Mouse (Mus musculus) limb, embryonic 12.5 days (tissue): Measurements from ENCODE around the gene Rnf34. TPM values are rescaled to one million over a fixed set of nuclear protein-coding genes. Genes with fewer than 3 reads are reported as not detected.

Experiments
- ATAC-seq: fragments of 200-750 bp; cut with Nextera tagmentation; 2 replicates; pipeline ENCODE4 v1.8.0; 2017; ENCODE audit warnings: low read depth, moderate TSS enrichment; ENCODE audit not compliant: insufficient number of reproducible peaks, insufficient read depth, low FRiP score, low TSS enrichment
- H3K27ac ChIP-seq: fragments of 300-500 bp; sonication (generic); 2 replicates; pipeline ENCODE4 v1.5.1; 2016; ENCODE audit warnings: mild to moderate bottlenecking, moderate library complexity
- H3K27me3 ChIP-seq: fragments of 300-500 bp; sonication (generic); 2 replicates; pipeline ENCODE4 v1.6.1; 2016; ENCODE audit warnings: mild to moderate bottlenecking, moderate library complexity
- H3K36me3 ChIP-seq: fragments of 300-500 bp; sonication (generic); 2 replicates; pipeline ENCODE4 v1.6.1; 2016; ENCODE audit warnings: mild to moderate bottlenecking, moderate library complexity
- H3K4me1 ChIP-seq: fragments of 300-500 bp; sonication (generic); replicated peaks from 2 replicates; pipeline ENCODE4 v1.6.1; 2016
- H3K4me2 ChIP-seq: fragments of 300-500 bp; sonication (generic); 2 replicates; pipeline ENCODE4 v1.6.1; 2016; ENCODE audit warnings: mild to moderate bottlenecking, moderate library complexity
- H3K4me3 ChIP-seq: fragments of 300-500 bp; sonication (generic); replicated peaks from 2 replicates; pipeline ENCODE4 v1.5.1; 2016; ENCODE audit warnings: mild to moderate bottlenecking
- H3K9ac ChIP-seq: fragments of 300-500 bp; sonication (generic); replicated peaks from 2 replicates; pipeline ENCODE4 v1.6.1; 2016; ENCODE audit warnings: mild to moderate bottlenecking, moderate library complexity
- H3K9me3 ChIP-seq: fragments of 300-500 bp; sonication (generic); 2 replicates; pipeline ENCODE4 v1.6.1; 2016; ENCODE audit warnings: mild to moderate bottlenecking, moderate library complexity
- WGBS: fragments of 180-500 bp; shearing (Covaris S2); methylation state at CpG from one replicate; pipeline ENCODE4 v1.1.7; 2016; 5-methylcytosine and 5-hydroxymethylcytosine counted together
- polyA plus RNA-seq: library from polyadenylated mRNA; unstranded; fragments of >200 nt; fragmentation: Nextera tagmentation; extraction: Ambion mirVana; gene quantifications from 2 replicates; pipeline ENCODE4 v1.2.1, GENCODE M21; 2016

Rnf34 gene
- polyA plus RNA-seq: 44.7 and 45.1 TPM in 2 replicates

- Histone ChIP-seq H3K9ac (peak within 1 kb of the TSS; percentile 98), H3K4me2 (peak within 1 kb of the TSS; percentile 93), H3K9me3 (no peaks in the 10 kb centered on the region), H3K4me1 (peaks cover 16% of the 10 kb centered on the region), H3K27me3 (no peaks in the 10 kb centered on the region), H3K4me3 (peak within 1 kb of the TSS; percentile 95), H3K36me3 (peaks cover 4% of the 10 kb centered on the region; the same call in 1 of the 2 replicates), H3K27ac (peak within 1 kb of the TSS; percentile 94)
- ATAC-seq: peak; percentile 99
- WGBS: 2% methylated on average over 58 of the region's 61 CpGs
Observed at GRCm38 (mm10) chr5:122849521-122850318, at the start of gene Rnf34. TSS of gene Rnf34 (plus strand) at chr5:122850048.

- Histone ChIP-seq H3K9ac (no peak overlapping the region), H3K4me1 (no peaks in the 10 kb centered on the region), H3K4me2 (no peak overlapping the region), H3K27ac (no peak overlapping the region), H3K27me3 (no peaks in the 10 kb centered on the region), H3K36me3 (peaks cover 97% of the 10 kb centered on the region), H3K9me3 (no peaks in the 10 kb centered on the region), H3K4me3 (no peak overlapping the region)
- ATAC-seq: no peak
- WGBS: 78% methylated on average over 13 of the region's 13 CpGs
Observed at GRCm38 (mm10) chr5:122800345-122801010, 49.4 kb upstream of the Rnf34 start.

GRCm38 (mm10) chr5:122801684-122802083, 48.2 kb upstream of the Rnf34 start:
- H3K4me1 ChIP-seq: no peaks in the 10 kb centered on the region
- H3K9me3 ChIP-seq: no peaks in the 10 kb centered on the region
- no peak overlapping the region for H3K9ac ChIP-seq
- ATAC-seq: no peak
- H3K27ac ChIP-seq: no peak overlapping the region
- no peaks in the 10 kb centered on the region for H3K27me3 ChIP-seq
- peaks cover 97% of the 10 kb centered on the region for H3K36me3 ChIP-seq
- H3K4me3 ChIP-seq: no peak overlapping the region
- no peak overlapping the region for H3K4me2 ChIP-seq
- WGBS: 93% methylated on average over 8 of the region's 8 CpGs

- 65% methylated on average over 9 of the region's 9 CpGs for WGBS
- H3K36me3 ChIP-seq: peaks cover 100% of the 10 kb centered on the region
- H3K9me3 ChIP-seq: no peaks in the 10 kb centered on the region
- no peaks in the 10 kb centered on the region for H3K4me1 ChIP-seq
- ATAC-seq: no peak
- no peaks in the 10 kb centered on the region for H3K27me3 ChIP-seq
- no peak overlapping the region for H3K4me3 ChIP-seq
- H3K4me2 ChIP-seq: no peak overlapping the region
- no peak overlapping the region for H3K27ac ChIP-seq
- no peak overlapping the region for H3K9ac ChIP-seq
Observed at GRCm38 (mm10) chr5:122802706-122803105, 47.1 kb upstream of the Rnf34 start.

GRCm38 (mm10) chr5:122805503-122805902, 44.3 kb upstream of the Rnf34 start:
- ATAC-seq: no peak
- H3K9me3 ChIP-seq: no peaks in the 10 kb centered on the region
- no peaks in the 10 kb centered on the region for H3K4me1 ChIP-seq
- 68% methylated on average over 3 of the region's 3 CpGs for WGBS
- H3K4me2 ChIP-seq: no peak overlapping the region
- no peak overlapping the region for H3K27ac ChIP-seq
- no peak overlapping the region for H3K9ac ChIP-seq
- H3K4me3 ChIP-seq: no peak overlapping the region
- no peaks in the 10 kb centered on the region for H3K27me3 ChIP-seq
- H3K36me3 ChIP-seq: peaks cover 100% of the 10 kb centered on the region

GRCm38 (mm10) chr5:122811364-122812079, 38.3 kb upstream of the Rnf34 start:
- peaks cover 95% of the 10 kb centered on the region for H3K36me3 ChIP-seq
- 82% methylated on average over 9 of the region's 9 CpGs for WGBS

GRCm38 (mm10) chr5:122812699-122813098, 37.1 kb upstream of the Rnf34 start:
- 85% methylated on average over 3 of the region's 3 CpGs for WGBS
- H3K27ac ChIP-seq: no peak overlapping the region
- no peak overlapping the region for H3K4me2 ChIP-seq
- no peak overlapping the region for H3K9ac ChIP-seq
- no peaks in the 10 kb centered on the region for H3K9me3 ChIP-seq
- H3K27me3 ChIP-seq: no peaks in the 10 kb centered on the region
- no peaks in the 10 kb centered on the region for H3K4me1 ChIP-seq
- no peak for ATAC-seq
- H3K4me3 ChIP-seq: no peak overlapping the region
- H3K36me3 ChIP-seq: peaks cover 94% of the 10 kb centered on the region

More at GRCm38 (mm10) chr5:122811364-122812079, 38.3 kb upstream of the Rnf34 start:
- no peak overlapping the region for H3K4me2 ChIP-seq
- H3K4me3 ChIP-seq: no peak overlapping the region
- H3K27ac ChIP-seq: no peak overlapping the region
- H3K9ac ChIP-seq: no peak overlapping the region
- no peaks in the 10 kb centered on the region for H3K4me1 ChIP-seq
- no peaks in the 10 kb centered on the region for H3K27me3 ChIP-seq
- ATAC-seq: no peak
- H3K9me3 ChIP-seq: no peaks in the 10 kb centered on the region

- ATAC-seq: peak; percentile 99
- H3K4me2 ChIP-seq: peak within 1 kb of the TSS; percentile 58
- no peaks in the 10 kb centered on the region for H3K9me3 ChIP-seq
- peak within 1 kb of the TSS; percentile 73 for H3K4me3 ChIP-seq
- H3K9ac ChIP-seq: peak within 1 kb of the TSS; percentile 82
- no peaks in the 10 kb centered on the region for H3K27me3 ChIP-seq
- peaks cover 10% of the 10 kb centered on the region for H3K4me1 ChIP-seq
- H3K36me3 ChIP-seq: peaks cover 35% of the 10 kb centered on the region
- under 1% methylated on average over 55 of the region's 55 CpGs for WGBS
- H3K27ac ChIP-seq: peak within 1 kb of the TSS; percentile 98
Observed at GRCm38 (mm10) chr5:122820777-122821523, 28.9 kb upstream of the Rnf34 start, which contains the start of gene Anapc5. TSS of gene Anapc5 (minus strand) at chr5:122821339.

- H3K9ac ChIP-seq: peak overlapping the region; percentile 45; the same call in 1 of the 2 replicates
- H3K4me2 ChIP-seq: peak overlapping the region; percentile 58
- WGBS: under 1% methylated on average over 10 of the region's 10 CpGs
- peaks cover 30% of the 10 kb centered on the region for H3K36me3 ChIP-seq
- H3K27me3 ChIP-seq: no peaks in the 10 kb centered on the region
- peaks cover 10% of the 10 kb centered on the region for H3K4me1 ChIP-seq
- peak overlapping the region; percentile 73 for H3K4me3 ChIP-seq
- ATAC-seq: peak; percentile 76
- H3K9me3 ChIP-seq: no peaks in the 10 kb centered on the region
- peak overlapping the region; percentile 98 for H3K27ac ChIP-seq
Observed at GRCm38 (mm10) chr5:122821524-122821885, 28.3 kb upstream of the Rnf34 start.

- H3K27ac ChIP-seq: no peak overlapping the region
- no peak overlapping the region for H3K4me3 ChIP-seq
- H3K36me3 ChIP-seq: peaks cover 21% of the 10 kb centered on the region
- no peak overlapping the region for H3K9ac ChIP-seq
- WGBS: 96% methylated on average over 4 of the region's 4 CpGs
- ATAC-seq: no peak
- H3K4me1 ChIP-seq: peaks cover 10% of the 10 kb centered on the region
- no peak overlapping the region for H3K4me2 ChIP-seq
- H3K9me3 ChIP-seq: no peaks in the 10 kb centered on the region
- H3K27me3 ChIP-seq: no peaks in the 10 kb centered on the region
Observed at GRCm38 (mm10) chr5:122822441-122822840, 27.4 kb upstream of the Rnf34 start.
